Mouse (Mus musculus) heart, embryonic 14.5 days (tissue): ENCODE measurements around the gene Lhx3. TPM values are rescaled to one million over a fixed set of nuclear protein-coding genes. Genes with fewer than 3 reads are reported as not detected.

Experiments
- ATAC-seq: fragments of 200-750 bp; cut with Nextera tagmentation; 2 replicates; pipeline ENCODE4 v1.8.0; 2017; ENCODE audit warnings: low read depth, moderate TSS enrichment; ENCODE audit not compliant: insufficient number of reproducible peaks, insufficient read depth, low FRiP score
- H3K27ac ChIP-seq, 2 experiments: fragments of 200-500 bp in 1 of 2; fragments of 300-500 bp in 1 of 2; sonication (generic) in 1 of 2; replicated peaks in 1 of 2; 2 replicates each; pipeline ENCODE4 v1.5.1; 2012 to 2014; ENCODE audit warnings: low read depth in 2 of 2, low read length in 2 of 2, control low read depth in 1 of 2, mild to moderate bottlenecking in 1 of 2, mixed read lengths in 1 of 2; ENCODE audit not compliant: control insufficient read depth in 1 of 2, insufficient read depth in 1 of 2
- H3K27me3 ChIP-seq: fragments of 300-500 bp; sonication (generic); 2 replicates; pipeline ENCODE4 v1.6.1; 2014; ENCODE audit warnings: mild to moderate bottlenecking, low read length, control low read depth; ENCODE audit not compliant: control insufficient read depth, insufficient read depth
- H3K36me3 ChIP-seq: fragments of 300-500 bp; sonication (generic); 2 replicates; pipeline ENCODE4 v1.6.1; 2014; ENCODE audit warnings: mild to moderate bottlenecking, control low read depth, low read length, mixed read lengths; ENCODE audit not compliant: control insufficient read depth, insufficient read depth
- H3K4me1 ChIP-seq, 2 experiments: fragments of 200-500 bp in 1 of 2; fragments of 300-500 bp in 1 of 2; sonication (generic) in 1 of 2; 2 replicates each; pipeline ENCODE4 v1.6.1; 2012 to 2014; ENCODE audit warnings: low read length in 2 of 2, control low read depth in 1 of 2, mixed read lengths in 1 of 2; ENCODE audit not compliant: control insufficient read depth in 2 of 2, insufficient read depth in 2 of 2
- H3K4me2 ChIP-seq: fragments of 300-500 bp; sonication (generic); 2 replicates; pipeline ENCODE4 v1.6.1; 2014; ENCODE audit warnings: mild to moderate bottlenecking, low read length
- H3K4me3 ChIP-seq, 2 experiments: fragments of 200-500 bp in 1 of 2; fragments of 300-500 bp in 1 of 2; sonication (generic) in 1 of 2; 2 replicates each; pipeline ENCODE4 v1.5.1; 2012 to 2014; ENCODE audit warnings: low read length in 2 of 2, mild to moderate bottlenecking in 2 of 2, control low read depth in 1 of 2, low read depth in 1 of 2, moderate library complexity in 1 of 2; ENCODE audit not compliant: control insufficient read depth in 1 of 2, insufficient read depth in 1 of 2
- H3K9ac ChIP-seq: fragments of 300-500 bp; sonication (generic); 2 replicates; pipeline ENCODE4 v1.6.1; 2014; ENCODE audit warnings: mild to moderate bottlenecking, low read length
- H3K9me3 ChIP-seq: fragments of 300-500 bp; sonication (generic); 2 replicates; pipeline ENCODE4 v1.6.1; 2016; ENCODE audit warnings: low read length, control low read depth; ENCODE audit not compliant: control insufficient read depth
- WGBS: fragments of 180-500 bp; shearing (Covaris S2); extraction: QIAGEN DNeasy Blood & Tissue Kit; methylation state at CpG from one replicate; pipeline ENCODE4 v1.1.7; 2014; 5-methylcytosine and 5-hydroxymethylcytosine counted together
- polyA plus RNA-seq: library from polyadenylated mRNA; unstranded; fragments of >200 nt; fragmentation: Nextera tagmentation; extraction: Ambion mirVana; gene quantifications from 2 replicates; pipeline ENCODE4 v1.2.1, GENCODE M21; 2014

The Lhx3 gene
- polyA plus RNA-seq, 1 experiment from 2014 or later: not detected

DNA sequence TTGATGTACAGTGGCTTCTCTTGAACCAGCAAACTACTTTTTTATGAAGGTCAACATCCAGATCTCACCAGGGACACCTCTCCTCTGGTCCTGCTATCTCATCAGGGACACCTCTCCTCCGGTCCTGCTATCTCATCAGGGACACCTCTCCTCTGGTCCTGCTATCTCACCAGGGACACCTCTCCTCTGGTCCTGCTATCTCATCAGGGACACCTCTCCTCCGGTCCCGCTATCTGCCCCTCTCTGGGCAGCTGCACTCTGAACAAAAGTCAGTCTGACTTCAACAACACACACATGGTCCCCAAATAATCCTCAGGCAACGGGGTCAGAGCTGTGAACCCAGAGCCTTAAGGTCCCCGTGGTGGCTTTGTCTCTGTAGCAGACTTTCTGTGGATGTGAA lies 31.4 kb downstream of the Lhx3 start:
- Histone ChIP-seq H3K4me1 (peaks cover 0 to 7% of the 10 kb centered on the region in 2 experiments; a peak in 1 of 4 replicates), H3K36me3 (no peaks in the 10 kb centered on the region), H3K4me3 (no peak overlapping the region), H3K27me3 (peaks cover 5% of the 10 kb centered on the region; the same call in 1 of the 2 replicates), H3K9ac (no peak overlapping the region), H3K27ac (no peak overlapping the region), H3K4me2 (no peak overlapping the region), H3K9me3 (no peaks in the 10 kb centered on the region)
- 16% methylated on average over 5 of the region's 5 CpGs for WGBS
- ATAC-seq: no peak

GRCm38 (mm10) chr2:26175191-26175590 lies 32.9 kb downstream of the Lhx3 start:
- H3K4me2 ChIP-seq: no peak overlapping the region
- no peak overlapping the region for H3K4me3 ChIP-seq
- H3K4me1 ChIP-seq: peaks cover 0 to 7% of the 10 kb centered on the region in 2 experiments; a peak in 1 of 4 replicates
- H3K9ac ChIP-seq: no peak overlapping the region
- no peak for ATAC-seq
- H3K27ac ChIP-seq: no peak overlapping the region
- H3K27me3 ChIP-seq: peaks cover 5% of the 10 kb centered on the region; the same call in 1 of the 2 replicates
- WGBS: 44% methylated on average over 4 of the region's 4 CpGs
- H3K9me3 ChIP-seq: no peaks in the 10 kb centered on the region
- no peaks in the 10 kb centered on the region for H3K36me3 ChIP-seq

DNA sequence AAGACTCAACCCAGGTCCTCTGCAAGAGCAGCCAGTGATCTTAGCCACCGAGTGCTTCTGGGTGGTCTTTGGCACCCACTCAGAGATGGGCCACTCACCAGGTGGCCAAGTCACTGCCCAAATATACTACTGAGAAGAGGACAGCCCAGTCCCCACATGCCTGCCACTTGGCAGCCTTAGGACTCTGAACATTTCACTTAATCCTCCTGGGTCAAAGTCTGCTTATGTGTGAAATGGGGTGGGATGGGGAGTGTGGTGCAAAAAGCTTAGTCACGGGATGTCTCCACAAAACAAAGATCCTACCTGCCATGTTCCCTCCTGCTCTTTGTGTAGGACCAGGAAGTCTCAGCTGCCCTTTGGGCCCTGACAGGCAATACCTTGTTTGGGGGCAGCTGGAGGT lies 35.9 kb downstream of the Lhx3 start:
- H3K27me3 ChIP-seq: 0 out of 2 replicates have a peak, but pooled peaks cover 5% of the 10 kb centered on the region

DNA sequence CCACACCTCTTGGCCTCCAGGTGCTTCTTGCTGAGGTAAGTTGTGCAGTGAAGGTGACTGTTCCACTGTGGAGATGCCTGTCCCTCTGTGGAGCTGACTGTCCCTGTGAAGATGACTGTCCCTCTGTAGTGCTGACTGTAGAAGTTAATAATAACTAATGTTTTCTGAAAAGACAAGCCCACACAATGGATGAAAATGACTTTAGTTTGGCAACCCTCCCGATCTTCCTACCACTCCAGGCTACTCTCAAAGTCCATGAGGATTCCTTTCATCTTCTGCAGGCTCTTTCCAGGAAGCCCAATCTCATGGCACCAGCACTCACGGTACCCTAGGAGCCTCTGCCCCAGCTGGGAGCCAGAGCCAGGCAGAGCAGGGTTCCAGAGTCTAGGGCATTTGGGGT lies 37.7 kb downstream of the Lhx3 start:
- Histone ChIP-seq H3K4me1 (peaks cover 4 to 5% of the 10 kb centered on the region in 2 experiments; a peak in 2 of 4 replicates), H3K27me3 (0 out of 2 replicates have a peak, but pooled peaks cover under 1% of the 10 kb centered on the region), H3K36me3 (no peaks in the 10 kb centered on the region), H3K9me3 (no peaks in the 10 kb centered on the region), H3K27ac (no peak overlapping the region), H3K9ac (no peak overlapping the region), H3K4me3 (no peak overlapping the region), H3K4me2 (no peak overlapping the region)
- ATAC-seq: no peak
- 50% methylated on average over 2 of the region's 2 CpGs for WGBS

More for the DNA sequence above, 35.9 kb downstream of the Lhx3 start:
- H3K36me3 ChIP-seq: no peaks in the 10 kb centered on the region
- H3K4me2 ChIP-seq: no peak overlapping the region
- H3K9ac ChIP-seq: no peak overlapping the region
- no peak overlapping the region for H3K4me3 ChIP-seq
- no peak overlapping the region for H3K27ac ChIP-seq
- ATAC-seq: no peak
- peaks cover 5 to 11% of the 10 kb centered on the region in 2 experiments; a peak in 2 of 4 replicates for H3K4me1 ChIP-seq
- 77% methylated on average over 2 of the region's 2 CpGs for WGBS
- no peaks in the 10 kb centered on the region for H3K9me3 ChIP-seq

DNA sequence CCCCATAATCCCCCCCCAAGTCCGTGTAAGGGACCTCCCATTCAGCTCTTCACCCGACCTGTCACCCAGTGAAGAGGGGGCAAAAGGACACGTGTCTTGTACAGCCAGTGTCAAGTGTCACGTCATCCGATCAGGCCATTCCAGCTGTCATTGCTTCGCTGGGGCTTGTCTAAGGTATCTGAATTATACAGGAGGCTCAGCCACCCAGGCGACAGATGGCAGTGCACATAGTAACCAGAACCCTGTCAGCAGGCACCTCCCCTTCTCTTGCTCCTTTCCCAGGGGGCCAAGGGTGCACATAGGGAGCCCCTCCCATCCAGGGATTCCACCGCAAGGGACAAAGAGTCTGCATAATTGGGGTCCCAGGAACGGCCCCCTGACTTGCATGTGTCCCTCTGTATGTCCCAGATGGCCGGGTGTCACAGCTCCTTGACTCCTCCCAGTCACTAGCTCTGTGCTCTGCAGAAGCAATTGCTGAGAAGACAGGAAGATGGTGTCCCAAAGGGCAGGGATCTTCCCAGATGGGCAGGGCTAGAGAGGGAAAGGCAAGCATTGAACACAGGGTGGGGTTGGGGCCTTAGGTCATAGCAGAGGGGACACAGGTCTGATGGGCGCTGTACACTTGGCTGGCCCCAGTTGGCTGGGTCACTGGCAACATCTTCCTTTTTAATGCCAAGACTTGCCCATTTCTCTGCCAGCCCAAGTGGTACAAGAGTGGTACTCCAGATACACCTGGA lies 39.1 kb downstream of the Lhx3 start:
- Histone ChIP-seq H3K9ac (peak overlapping the region; percentile 21; the same call in 1 of the 2 replicates), H3K27me3 (no peaks in the 10 kb centered on the region), H3K27ac (no peak overlapping the region), H3K4me3 (no peak overlapping the region), H3K36me3 (no peaks in the 10 kb centered on the region), H3K4me1 (peaks cover 4 to 5% of the 10 kb centered on the region in 2 experiments; a peak in 2 of 4 replicates), H3K9me3 (no peaks in the 10 kb centered on the region), H3K4me2 (no peak overlapping the region; the same call in 1 of the 2 replicates)
- WGBS: 26% methylated on average over 11 of the region's 11 CpGs
- no peak for ATAC-seq

- Histone ChIP-seq H3K27me3 (no peaks in the 10 kb centered on the region), H3K27ac (no peak overlapping the region), H3K4me1 (peaks cover 4 to 5% of the 10 kb centered on the region in 2 experiments; a peak in 2 of 4 replicates), H3K4me2 (no peak overlapping the region), H3K4me3 (no peak overlapping the region), H3K36me3 (no peaks in the 10 kb centered on the region), H3K9me3 (no peaks in the 10 kb centered on the region), H3K9ac (no peak overlapping the region)
- ATAC-seq: no peak
- 82% methylated on average over 3 of the region's 3 CpGs for WGBS
These were observed 41.2 kb downstream of the Lhx3 start for GRCm38 (mm10) chr2:26166890-26167289.

GRCm38 (mm10) chr2:26158064-26158463 lies 50.0 kb downstream of the Lhx3 start:
- Histone ChIP-seq H3K27ac (no peak overlapping the region), H3K9me3 (no peaks in the 10 kb centered on the region), H3K4me3 (no peak overlapping the region), H3K36me3 (no peaks in the 10 kb centered on the region), H3K4me1 (no peaks in the 10 kb centered on the region), H3K9ac (no peak overlapping the region), H3K4me2 (no peak overlapping the region), H3K27me3 (no peaks in the 10 kb centered on the region)
- WGBS: 87% methylated on average over 9 of the region's 9 CpGs
- no peak for ATAC-seq
